Mouse (Mus musculus): ENCODE data around the gene St14. TPM values are rescaled to one million over a fixed set of nuclear protein-coding genes. Genes with fewer than 3 reads are reported as not detected.

St14 gene
- polyA plus RNA-seq, 1 experiment from 2014 or later: 0.37 TPM

- Histone ChIP-seq H3K27ac (no peak overlapping the region), H3K36me3 (replicated peaks; ENCODE audit: control insufficient read depth, insufficient read depth) (no peaks in the 10 kb centered on the region), H3K4me3 (replicated peaks; ENCODE audit: low read length) (no peak overlapping the region), H3K27me3 (ENCODE audit: control insufficient read depth, insufficient read depth, low read length) (peaks cover 59% of the 10 kb centered on the region), H3K4me1 (replicated peaks; ENCODE audit: control insufficient read depth, insufficient read depth, low read length) (peaks cover 17% of the 10 kb centered on the region), H3K4me2 (replicated peaks) (no peak overlapping the region), H3K9me3 (ENCODE audit: control insufficient read depth, low read length) (no peaks in the 10 kb centered on the region), H3K9ac (no peak overlapping the region)
- WGBS: 46% methylated on average over 8 of the region's 8 CpGs
- ATAC-seq (ENCODE audit: low FRiP score): no peak
- no peak for DNase-seq (ENCODE audit: low spot score)
These were observed 1.7 kb downstream of the St14 start for GRCm38 (mm10) chr9:31129956-31130355.

DNA sequence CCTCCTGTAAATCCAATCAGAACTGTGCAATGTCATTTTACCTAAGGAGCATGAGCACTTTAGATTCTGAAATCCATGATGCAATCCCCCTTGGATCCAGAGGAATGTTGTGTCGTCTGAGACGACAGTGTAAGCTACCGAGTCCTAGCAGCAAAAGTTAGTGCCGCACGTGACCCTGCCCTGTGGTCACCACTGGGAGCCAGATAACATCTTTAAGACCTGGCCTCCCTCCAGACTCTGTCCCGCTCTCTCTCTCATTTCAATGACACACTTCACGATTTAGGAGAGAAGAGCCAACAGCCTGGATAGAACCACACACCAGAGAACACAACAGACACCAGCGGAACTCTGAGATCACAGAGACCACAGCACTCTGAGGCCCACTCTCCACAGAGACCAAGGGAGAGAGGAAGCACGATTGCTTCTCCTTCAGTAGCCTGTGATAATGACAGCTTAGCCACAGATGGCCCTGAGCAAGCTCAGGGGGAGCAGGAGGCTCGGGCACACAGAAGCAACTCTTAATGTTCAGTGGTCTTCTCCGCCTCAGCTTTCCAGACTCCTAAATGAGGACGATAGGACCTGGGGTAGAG is 3.7 kb downstream of the St14 start:
- no peak for ATAC-seq (ENCODE audit: low FRiP score)
- Histone ChIP-seq H3K9ac (no peak overlapping the region), H3K4me2 (replicated peaks) (no peak overlapping the region), H3K4me3 (replicated peaks; ENCODE audit: low read length) (no peak overlapping the region), H3K4me1 (replicated peaks; ENCODE audit: control insufficient read depth, insufficient read depth, low read length) (peaks cover 17% of the 10 kb centered on the region), H3K36me3 (replicated peaks; ENCODE audit: control insufficient read depth, insufficient read depth) (no peaks in the 10 kb centered on the region), H3K27ac (no peak overlapping the region), H3K27me3 (ENCODE audit: control insufficient read depth, insufficient read depth, low read length) (peaks cover 47% of the 10 kb centered on the region), H3K9me3 (ENCODE audit: control insufficient read depth, low read length) (no peaks in the 10 kb centered on the region)
- 86% methylated on average over 12 of the region's 12 CpGs for WGBS
- DNase-seq (ENCODE audit: low spot score): no peak

- H3K27ac ChIP-seq: no peak overlapping the region
- H3K4me2 ChIP-seq (replicated peaks): no peak overlapping the region
- no peaks in the 10 kb centered on the region for H3K36me3 ChIP-seq (replicated peaks; ENCODE audit: control insufficient read depth, insufficient read depth)
- H3K4me3 ChIP-seq (replicated peaks; ENCODE audit: low read length): no peak overlapping the region
- no peak overlapping the region for H3K9ac ChIP-seq
- peaks cover 8% of the 10 kb centered on the region for H3K4me1 ChIP-seq (replicated peaks; ENCODE audit: control insufficient read depth, insufficient read depth, low read length)
- peaks cover 28% of the 10 kb centered on the region for H3K27me3 ChIP-seq (ENCODE audit: control insufficient read depth, insufficient read depth, low read length)
- no peak for DNase-seq (ENCODE audit: low spot score)
- ATAC-seq (ENCODE audit: low FRiP score): no peak
- no peaks in the 10 kb centered on the region for H3K9me3 ChIP-seq (ENCODE audit: control insufficient read depth, low read length)
- 88% methylated on average over 7 of the region's 7 CpGs for WGBS
These were observed 5.6 kb downstream of the St14 start for GRCm38 (mm10) chr9:31126079-31126478.

- Histone ChIP-seq H3K9ac (no peak overlapping the region), H3K36me3 (replicated peaks; ENCODE audit: control insufficient read depth, insufficient read depth) (no peaks in the 10 kb centered on the region), H3K4me2 (replicated peaks) (no peak overlapping the region), H3K4me3 (replicated peaks; ENCODE audit: low read length) (no peak overlapping the region), H3K9me3 (ENCODE audit: control insufficient read depth, low read length) (no peaks in the 10 kb centered on the region), H3K4me1 (replicated peaks; ENCODE audit: control insufficient read depth, insufficient read depth, low read length) (no peaks in the 10 kb centered on the region), H3K27ac (no peak overlapping the region), H3K27me3 (ENCODE audit: control insufficient read depth, insufficient read depth, low read length) (no peaks in the 10 kb centered on the region)
- ATAC-seq (ENCODE audit: low FRiP score) (no peak), DNase-seq (ENCODE audit: low spot score) (no peak)
- WGBS: 64% methylated on average over 13 of the region's 13 CpGs
These were observed 9.1 kb downstream of the St14 start for GRCm38 (mm10) chr9:31122464-31123030.

DNA sequence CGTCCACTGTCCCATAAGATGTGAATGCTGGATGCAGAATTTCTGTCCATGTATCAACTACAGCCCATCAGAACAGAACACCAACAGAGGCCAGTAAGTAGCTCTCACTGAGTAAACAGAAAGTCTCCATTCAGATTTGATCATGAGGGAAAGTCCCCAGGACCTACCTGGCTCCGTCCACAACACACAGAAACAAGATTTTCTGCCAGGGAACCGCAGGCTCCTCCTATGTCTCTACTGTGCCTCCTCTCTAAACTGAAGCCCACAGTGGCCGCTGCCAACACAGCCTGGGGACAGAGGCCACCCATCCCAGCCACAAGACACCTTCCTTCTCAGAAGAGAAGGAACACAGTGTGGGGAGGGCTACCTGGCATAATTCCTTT is 11.1 kb downstream of the St14 start:
- H3K9me3 ChIP-seq (ENCODE audit: control insufficient read depth, low read length): no peaks in the 10 kb centered on the region
- no peaks in the 10 kb centered on the region for H3K27me3 ChIP-seq (ENCODE audit: control insufficient read depth, insufficient read depth, low read length)
- H3K36me3 ChIP-seq (replicated peaks; ENCODE audit: control insufficient read depth, insufficient read depth): no peaks in the 10 kb centered on the region
- no peak overlapping the region for H3K4me3 ChIP-seq (replicated peaks; ENCODE audit: low read length)
- no peak overlapping the region for H3K4me2 ChIP-seq (replicated peaks)
- ATAC-seq (ENCODE audit: low FRiP score) (no peak), DNase-seq (ENCODE audit: low spot score) (no peak)
- no peak overlapping the region for H3K27ac ChIP-seq
- no peaks in the 10 kb centered on the region for H3K4me1 ChIP-seq (replicated peaks; ENCODE audit: control insufficient read depth, insufficient read depth, low read length)
- WGBS: 77% methylated on average over 4 of the region's 4 CpGs
- H3K9ac ChIP-seq: no peak overlapping the region

- no peak overlapping the region for H3K4me2 ChIP-seq (replicated peaks)
- H3K9ac ChIP-seq: no peak overlapping the region
- 78% methylated on average over 11 of the region's 11 CpGs for WGBS
- H3K36me3 ChIP-seq (replicated peaks; ENCODE audit: control insufficient read depth, insufficient read depth): no peaks in the 10 kb centered on the region
- H3K9me3 ChIP-seq (ENCODE audit: control insufficient read depth, low read length): no peaks in the 10 kb centered on the region
- no peak for ATAC-seq (ENCODE audit: low FRiP score)
- no peaks in the 10 kb centered on the region for H3K27me3 ChIP-seq (ENCODE audit: control insufficient read depth, insufficient read depth, low read length)
- no peaks in the 10 kb centered on the region for H3K4me1 ChIP-seq (replicated peaks; ENCODE audit: control insufficient read depth, insufficient read depth, low read length)
- no peak for DNase-seq (ENCODE audit: low spot score)
- H3K4me3 ChIP-seq (replicated peaks; ENCODE audit: low read length): no peak overlapping the region
- H3K27ac ChIP-seq: no peak overlapping the region
These were observed 11.6 kb downstream of the St14 start for GRCm38 (mm10) chr9:31119882-31120532.

- H3K27ac ChIP-seq: no peak overlapping the region
- H3K9me3 ChIP-seq (ENCODE audit: control insufficient read depth, low read length): no peaks in the 10 kb centered on the region
These were observed 12.2 kb downstream of the St14 start for GRCm38 (mm10) chr9:31119405-31119804.

DNA sequence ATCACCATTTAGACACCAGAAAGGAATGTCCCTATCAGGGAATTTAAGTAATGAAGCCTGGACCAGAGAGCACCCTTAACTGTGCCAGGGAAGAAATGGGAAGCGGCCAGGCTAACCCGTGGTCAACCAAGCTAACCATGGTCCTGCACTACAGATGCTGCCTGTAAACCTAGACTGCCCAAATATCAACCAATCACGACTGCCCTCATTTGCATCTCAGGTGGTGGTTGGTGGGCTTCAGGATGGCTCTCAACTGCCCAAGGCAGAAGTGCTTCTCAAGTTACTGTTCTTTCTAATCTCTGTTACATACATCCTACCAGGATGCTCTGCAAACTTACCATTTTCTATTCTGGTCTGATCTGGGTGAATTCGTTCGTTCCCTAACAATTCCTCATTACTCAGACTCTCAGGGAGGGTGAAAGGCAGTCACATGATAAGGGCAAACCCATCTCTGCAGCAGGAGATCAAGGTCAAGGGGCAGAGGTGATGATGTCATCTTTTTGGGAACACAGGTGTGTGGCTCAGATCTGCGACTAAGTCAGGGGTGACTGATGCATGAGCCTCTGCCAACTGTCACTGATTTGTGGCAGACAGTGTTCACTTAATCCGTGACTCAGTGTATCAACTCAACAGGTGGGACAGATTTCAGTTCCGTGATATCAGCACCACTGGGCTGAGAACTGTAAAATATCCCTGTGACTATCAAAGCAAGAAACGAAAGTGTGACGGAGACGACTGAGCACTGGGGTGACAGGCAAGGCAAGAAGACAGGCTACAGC is 12.9 kb downstream of the St14 start:
- H3K27me3 ChIP-seq (ENCODE audit: control insufficient read depth, insufficient read depth, low read length): no peaks in the 10 kb centered on the region
- WGBS: 44% methylated on average over 11 of the region's 11 CpGs
- no peak overlapping the region for H3K4me2 ChIP-seq (replicated peaks)
- no peak overlapping the region for H3K9ac ChIP-seq
- no peak overlapping the region for H3K27ac ChIP-seq
- DNase-seq (ENCODE audit: low spot score) (no peak), ATAC-seq (ENCODE audit: low FRiP score) (no peak)
- H3K4me3 ChIP-seq (replicated peaks; ENCODE audit: low read length): no peak overlapping the region
- H3K9me3 ChIP-seq (ENCODE audit: control insufficient read depth, low read length): no peaks in the 10 kb centered on the region
- no peaks in the 10 kb centered on the region for H3K4me1 ChIP-seq (replicated peaks; ENCODE audit: control insufficient read depth, insufficient read depth, low read length)
- no peaks in the 10 kb centered on the region for H3K36me3 ChIP-seq (replicated peaks; ENCODE audit: control insufficient read depth, insufficient read depth)

More at GRCm38 (mm10) chr9:31119405-31119804, 12.2 kb downstream of the St14 start:
- Histone ChIP-seq H3K4me2 (replicated peaks) (no peak overlapping the region), H3K9ac (no peak overlapping the region), H3K27me3 (ENCODE audit: control insufficient read depth, insufficient read depth, low read length) (no peaks in the 10 kb centered on the region), H3K4me3 (replicated peaks; ENCODE audit: low read length) (no peak overlapping the region), H3K36me3 (replicated peaks; ENCODE audit: control insufficient read depth, insufficient read depth) (no peaks in the 10 kb centered on the region), H3K4me1 (replicated peaks; ENCODE audit: control insufficient read depth, insufficient read depth, low read length) (no peaks in the 10 kb centered on the region)
- ATAC-seq (ENCODE audit: low FRiP score): no peak
- WGBS: 86% methylated on average over 5 of the region's 5 CpGs
- DNase-seq (ENCODE audit: low spot score): no peak

DNA sequence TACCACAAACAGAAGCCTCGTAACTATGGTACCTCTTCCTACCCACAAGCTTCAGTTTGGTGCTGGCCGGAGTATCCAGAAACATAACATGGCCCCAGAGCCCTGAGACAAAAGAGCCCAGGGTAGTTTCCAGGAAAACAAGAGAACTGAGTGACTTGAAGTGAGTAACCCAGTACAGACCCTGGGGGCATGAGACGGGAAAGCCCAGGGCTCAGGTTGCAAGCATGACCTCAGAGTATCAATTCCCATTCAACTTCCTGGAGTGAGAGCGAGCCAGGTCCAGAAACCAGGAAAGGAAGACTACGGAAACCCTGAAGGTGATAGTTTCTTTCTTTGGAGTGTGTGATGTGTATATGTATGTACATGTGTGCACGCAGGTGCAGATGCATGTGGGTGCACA is 14.2 kb downstream of the St14 start:
- H3K27ac ChIP-seq: no peak overlapping the region
- H3K9ac ChIP-seq: no peak overlapping the region
- H3K4me3 ChIP-seq (replicated peaks; ENCODE audit: low read length): no peak overlapping the region
- ATAC-seq (ENCODE audit: low FRiP score) (no peak), DNase-seq (ENCODE audit: low spot score) (no peak)
- no peaks in the 10 kb centered on the region for H3K9me3 ChIP-seq (ENCODE audit: control insufficient read depth, low read length)
- no peaks in the 10 kb centered on the region for H3K36me3 ChIP-seq (replicated peaks; ENCODE audit: control insufficient read depth, insufficient read depth)
- H3K27me3 ChIP-seq (ENCODE audit: control insufficient read depth, insufficient read depth, low read length): no peaks in the 10 kb centered on the region
- no peaks in the 10 kb centered on the region for H3K4me1 ChIP-seq (replicated peaks; ENCODE audit: control insufficient read depth, insufficient read depth, low read length)
- no peak overlapping the region for H3K4me2 ChIP-seq (replicated peaks)
- 96% methylated on average over 6 of the region's 6 CpGs for WGBS
